Mouse (Mus musculus): Measurements from ENCODE around the gene Gse1. TPM values are rescaled to one million over a fixed set of nuclear protein-coding genes. Genes with fewer than 3 reads are reported as not detected.

The Gse1 gene
- polyA plus RNA-seq, 1 experiment from 2014 or later: 6.7 TPM

- Histone ChIP-seq H3K27me3 (ENCODE audit: insufficient read depth, low read length) (0 out of 2 replicates have a peak, but pooled peaks cover 2% of the 10 kb centered on the region), H3K9ac (replicated peaks; ENCODE audit: low read length) (no peak overlapping the region), H3K4me2 (replicated peaks; ENCODE audit: low read depth, low read length) (no peak overlapping the region), H3K27ac (ENCODE audit: low read length) (no peak overlapping the region), H3K4me3 (ENCODE audit: low read length) (no peak overlapping the region), H3K4me1 (ENCODE audit: insufficient read depth, low read length) (peaks cover 26% of the 10 kb centered on the region), H3K9me3 (ENCODE audit: low read length) (no peaks in the 10 kb centered on the region), H3K36me3 (ENCODE audit: insufficient read depth, low read length) (no peaks in the 10 kb centered on the region)
- ATAC-seq (ENCODE audit: low FRiP score, low TSS enrichment): no peak
- 42% methylated on average over 14 of the region's 14 CpGs for WGBS
Observed at GRCm38 (mm10) chr8:120408241-120409215, 180.3 kb downstream of the Gse1 start.

GRCm38 (mm10) chr8:120409371-120410013 is 181.2 kb downstream of the Gse1 start:
- Histone ChIP-seq H3K4me1 (ENCODE audit: insufficient read depth, low read length) (peaks cover 26% of the 10 kb centered on the region), H3K9ac (replicated peaks; ENCODE audit: low read length) (no peak overlapping the region), H3K27ac (ENCODE audit: low read length) (no peak overlapping the region), H3K9me3 (ENCODE audit: low read length) (no peaks in the 10 kb centered on the region), H3K36me3 (ENCODE audit: insufficient read depth, low read length) (no peaks in the 10 kb centered on the region), H3K4me3 (ENCODE audit: low read length) (no peak overlapping the region), H3K4me2 (replicated peaks; ENCODE audit: low read depth, low read length) (no peak overlapping the region), H3K27me3 (ENCODE audit: insufficient read depth, low read length) (0 out of 2 replicates have a peak, but pooled peaks cover 2% of the 10 kb centered on the region)
- no peak for ATAC-seq (ENCODE audit: low FRiP score, low TSS enrichment)
- 41% methylated on average over 11 of the region's 11 CpGs for WGBS

- no peak overlapping the region for H3K9ac ChIP-seq (replicated peaks; ENCODE audit: low read length)
- H3K27ac ChIP-seq (ENCODE audit: low read length): no peak overlapping the region
- no peaks in the 10 kb centered on the region for H3K9me3 ChIP-seq (ENCODE audit: low read length)
- no peak for ATAC-seq (ENCODE audit: low FRiP score, low TSS enrichment)
- H3K4me1 ChIP-seq (ENCODE audit: insufficient read depth, low read length): peaks cover 32% of the 10 kb centered on the region
- H3K27me3 ChIP-seq (ENCODE audit: insufficient read depth, low read length): no peaks in the 10 kb centered on the region
- WGBS: 65% methylated on average over 14 of the region's 14 CpGs
- no peak overlapping the region for H3K4me3 ChIP-seq (ENCODE audit: low read length)
- no peak overlapping the region for H3K4me2 ChIP-seq (replicated peaks; ENCODE audit: low read depth, low read length)
- no peaks in the 10 kb centered on the region for H3K36me3 ChIP-seq (ENCODE audit: insufficient read depth, low read length)
Observed at GRCm38 (mm10) chr8:120411059-120411458, 182.8 kb downstream of the Gse1 start.

- H3K9ac ChIP-seq (replicated peaks; ENCODE audit: low read length): no peak overlapping the region
Observed at GRCm38 (mm10) chr8:120411862-120412261, 183.6 kb downstream of the Gse1 start.

GRCm38 (mm10) chr8:120412357-120412756 is 184.1 kb downstream of the Gse1 start:
- Histone ChIP-seq H3K9ac (replicated peaks; ENCODE audit: low read length) (no peak overlapping the region), H3K4me3 (ENCODE audit: low read length) (no peak overlapping the region), H3K4me2 (replicated peaks; ENCODE audit: low read depth, low read length) (no peak overlapping the region), H3K27me3 (ENCODE audit: insufficient read depth, low read length) (no peaks in the 10 kb centered on the region), H3K27ac (ENCODE audit: low read length) (no peak overlapping the region), H3K9me3 (ENCODE audit: low read length) (no peaks in the 10 kb centered on the region), H3K36me3 (ENCODE audit: insufficient read depth, low read length) (no peaks in the 10 kb centered on the region), H3K4me1 (ENCODE audit: insufficient read depth, low read length) (peaks cover 45% of the 10 kb centered on the region)
- 76% methylated on average over 4 of the region's 4 CpGs for WGBS
- no peak for ATAC-seq (ENCODE audit: low FRiP score, low TSS enrichment)

More at GRCm38 (mm10) chr8:120411862-120412261, 183.6 kb downstream of the Gse1 start:
- no peaks in the 10 kb centered on the region for H3K36me3 ChIP-seq (ENCODE audit: insufficient read depth, low read length)
- H3K9me3 ChIP-seq (ENCODE audit: low read length): no peaks in the 10 kb centered on the region
- H3K4me3 ChIP-seq (ENCODE audit: low read length): no peak overlapping the region
- 57% methylated on average over 8 of the region's 8 CpGs for WGBS
- peaks cover 40% of the 10 kb centered on the region for H3K4me1 ChIP-seq (ENCODE audit: insufficient read depth, low read length)
- H3K4me2 ChIP-seq (replicated peaks; ENCODE audit: low read depth, low read length): no peak overlapping the region
- H3K27ac ChIP-seq (ENCODE audit: low read length): no peak overlapping the region
- no peaks in the 10 kb centered on the region for H3K27me3 ChIP-seq (ENCODE audit: insufficient read depth, low read length)
- no peak for ATAC-seq (ENCODE audit: low FRiP score, low TSS enrichment)

- H3K27ac ChIP-seq (ENCODE audit: low read length): no peak overlapping the region
- no peaks in the 10 kb centered on the region for H3K9me3 ChIP-seq (ENCODE audit: low read length)
- H3K4me1 ChIP-seq (ENCODE audit: insufficient read depth, low read length): peaks cover 45% of the 10 kb centered on the region
- no peak for ATAC-seq (ENCODE audit: low FRiP score, low TSS enrichment)
- H3K27me3 ChIP-seq (ENCODE audit: insufficient read depth, low read length): no peaks in the 10 kb centered on the region
- no peak overlapping the region for H3K9ac ChIP-seq (replicated peaks; ENCODE audit: low read length)
- no peak overlapping the region for H3K4me2 ChIP-seq (replicated peaks; ENCODE audit: low read depth, low read length)
- no peaks in the 10 kb centered on the region for H3K36me3 ChIP-seq (ENCODE audit: insufficient read depth, low read length)
- WGBS: 67% methylated on average over 29 of the region's 29 CpGs
- no peak overlapping the region for H3K4me3 ChIP-seq (ENCODE audit: low read length)
Observed at GRCm38 (mm10) chr8:120412911-120413625, 184.8 kb downstream of the Gse1 start.

- Histone ChIP-seq H3K27me3 (ENCODE audit: insufficient read depth, low read length) (no peaks in the 10 kb centered on the region), H3K36me3 (ENCODE audit: insufficient read depth, low read length) (no peaks in the 10 kb centered on the region), H3K4me1 (ENCODE audit: insufficient read depth, low read length) (peaks cover 45% of the 10 kb centered on the region), H3K4me3 (ENCODE audit: low read length) (no peak overlapping the region), H3K27ac (ENCODE audit: low read length) (no peak overlapping the region), H3K9me3 (ENCODE audit: low read length) (no peaks in the 10 kb centered on the region), H3K4me2 (replicated peaks; ENCODE audit: low read depth, low read length) (no peak overlapping the region), H3K9ac (replicated peaks; ENCODE audit: low read length) (no peak overlapping the region)
- ATAC-seq (ENCODE audit: low FRiP score, low TSS enrichment): no peak
- 82% methylated on average over 6 of the region's 6 CpGs for WGBS
Observed at GRCm38 (mm10) chr8:120413626-120413988, 185.4 kb downstream of the Gse1 start.

GRCm38 (mm10) chr8:120414216-120414615 is 186.0 kb downstream of the Gse1 start:
- no peak overlapping the region for H3K4me3 ChIP-seq (ENCODE audit: low read length)
- H3K27ac ChIP-seq (ENCODE audit: low read length): no peak overlapping the region
- H3K9ac ChIP-seq (replicated peaks; ENCODE audit: low read length): no peak overlapping the region
- no peaks in the 10 kb centered on the region for H3K36me3 ChIP-seq (ENCODE audit: insufficient read depth, low read length)
- H3K27me3 ChIP-seq (ENCODE audit: insufficient read depth, low read length): no peaks in the 10 kb centered on the region
- no peak overlapping the region for H3K4me2 ChIP-seq (replicated peaks; ENCODE audit: low read depth, low read length)
- WGBS: 85% methylated on average over 4 of the region's 4 CpGs
- H3K9me3 ChIP-seq (ENCODE audit: low read length): no peaks in the 10 kb centered on the region
- H3K4me1 ChIP-seq (ENCODE audit: insufficient read depth, low read length): peaks cover 45% of the 10 kb centered on the region
- ATAC-seq (ENCODE audit: low FRiP score, low TSS enrichment): no peak

- Histone ChIP-seq H3K27ac (ENCODE audit: low read length) (0 out of 2 replicates have a peak overlapping the region, but pooled peaks have one; percentile 91), H3K4me3 (ENCODE audit: low read length) (no peak overlapping the region), H3K9me3 (ENCODE audit: low read length) (no peaks in the 10 kb centered on the region), H3K4me2 (replicated peaks; ENCODE audit: low read depth, low read length) (no peak overlapping the region), H3K9ac (replicated peaks; ENCODE audit: low read length) (no peak overlapping the region), H3K27me3 (ENCODE audit: insufficient read depth, low read length) (no peaks in the 10 kb centered on the region), H3K36me3 (ENCODE audit: insufficient read depth, low read length) (no peaks in the 10 kb centered on the region), H3K4me1 (ENCODE audit: insufficient read depth, low read length) (peaks cover 47% of the 10 kb centered on the region)
- ATAC-seq (ENCODE audit: low FRiP score, low TSS enrichment): no peak
- 58% methylated on average over 10 of the region's 11 CpGs for WGBS
Observed at GRCm38 (mm10) chr8:120415474-120415873, 187.2 kb downstream of the Gse1 start.
